Mouse (Mus musculus): ENCODE measurements around the gene Polr2j. TPM values are rescaled to one million over a fixed set of nuclear protein-coding genes. Genes with fewer than 3 reads are reported as not detected.
A peak's percentile ranks its signal among the peaks of the same experiment; 100 is the strongest.

The Polr2j gene
- polyA plus RNA-seq, 1 experiment from 2014 or later: 129 TPM

GRCm38 (mm10) chr5:136084891-136085651 is 31.4 kb upstream of the Polr2j start:
- no peaks in the 10 kb centered on the region for H3K36me3 ChIP-seq (replicated peaks)
- H3K27me3 ChIP-seq: peaks cover 42% of the 10 kb centered on the region
- peak overlapping the region; percentile 54; the same call in 1 of the 2 replicates for H3K4me3 ChIP-seq (replicated peaks)
- H3K9me3 ChIP-seq (replicated peaks): no peaks in the 10 kb centered on the region
- H3K27ac ChIP-seq (replicated peaks): no peak overlapping the region
- ATAC-seq (ENCODE audit: insufficient read depth): no peak
- H3K4me2 ChIP-seq: peak overlapping the region; percentile 85
- no peak overlapping the region for H3K9ac ChIP-seq
- peaks cover 29% of the 10 kb centered on the region for H3K4me1 ChIP-seq (replicated peaks)
- WGBS (ENCODE audit: insufficient replicate concordance): 29% methylated on average over 21 of the region's 21 CpGs

GRCm38 (mm10) chr5:136086290-136086689 is 30.1 kb upstream of the Polr2j start:
- Histone ChIP-seq H3K27ac (replicated peaks) (no peak overlapping the region), H3K4me1 (replicated peaks) (peaks cover 29% of the 10 kb centered on the region), H3K9ac (no peak overlapping the region), H3K36me3 (replicated peaks) (no peaks in the 10 kb centered on the region), H3K4me3 (replicated peaks) (no peak overlapping the region), H3K27me3 (peaks cover 42% of the 10 kb centered on the region), H3K4me2 (no peak overlapping the region), H3K9me3 (replicated peaks) (no peaks in the 10 kb centered on the region)
- ATAC-seq (ENCODE audit: insufficient read depth): no peak
- WGBS (ENCODE audit: insufficient replicate concordance): 63% methylated on average over 8 of the region's 8 CpGs

GRCm38 (mm10) chr5:136088821-136089575 is 27.4 kb upstream of the Polr2j start:
- Histone ChIP-seq H3K4me3 (replicated peaks) (no peak overlapping the region), H3K27me3 (peaks cover 36% of the 10 kb centered on the region), H3K36me3 (replicated peaks) (no peaks in the 10 kb centered on the region), H3K9ac (no peak overlapping the region), H3K27ac (replicated peaks) (no peak overlapping the region), H3K4me1 (replicated peaks) (peaks cover 20% of the 10 kb centered on the region), H3K4me2 (no peak overlapping the region), H3K9me3 (replicated peaks) (no peaks in the 10 kb centered on the region)
- WGBS (ENCODE audit: insufficient replicate concordance): 22% methylated on average over 14 of the region's 14 CpGs
- ATAC-seq (ENCODE audit: insufficient read depth): no peak

GRCm38 (mm10) chr5:136091927-136092326 is 24.5 kb upstream of the Polr2j start:
- no peaks in the 10 kb centered on the region for H3K9me3 ChIP-seq (replicated peaks)
- no peak overlapping the region for H3K4me3 ChIP-seq (replicated peaks)
- peaks cover 7% of the 10 kb centered on the region for H3K4me1 ChIP-seq (replicated peaks)
- H3K27ac ChIP-seq (replicated peaks): no peak overlapping the region
- WGBS (ENCODE audit: insufficient replicate concordance): 40% methylated on average over 5 of the region's 5 CpGs
- peaks cover 12% of the 10 kb centered on the region; the same call in 1 of the 2 replicates for H3K27me3 ChIP-seq
- H3K4me2 ChIP-seq: no peak overlapping the region
- no peak overlapping the region for H3K9ac ChIP-seq
- H3K36me3 ChIP-seq (replicated peaks): no peaks in the 10 kb centered on the region
- ATAC-seq (ENCODE audit: insufficient read depth): no peak

GRCm38 (mm10) chr5:136094249-136095010 is 22.0 kb upstream of the Polr2j start:
- no peak for ATAC-seq (ENCODE audit: insufficient read depth)

GRCm38 (mm10) chr5:136095089-136095488 is 21.3 kb upstream of the Polr2j start:
- Histone ChIP-seq H3K27me3 (0 out of 2 replicates have a peak, but pooled peaks cover 4% of the 10 kb centered on the region), H3K4me2 (no peak overlapping the region), H3K9me3 (replicated peaks) (no peaks in the 10 kb centered on the region), H3K9ac (no peak overlapping the region), H3K4me1 (replicated peaks) (no peaks in the 10 kb centered on the region), H3K36me3 (replicated peaks) (no peaks in the 10 kb centered on the region), H3K4me3 (replicated peaks) (no peak overlapping the region), H3K27ac (replicated peaks) (no peak overlapping the region)
- 48% methylated on average over 7 of the region's 7 CpGs for WGBS (ENCODE audit: insufficient replicate concordance)
- no peak for ATAC-seq (ENCODE audit: insufficient read depth)

More at GRCm38 (mm10) chr5:136094249-136095010, 22.0 kb upstream of the Polr2j start:
- H3K36me3 ChIP-seq (replicated peaks): no peaks in the 10 kb centered on the region
- no peak overlapping the region for H3K9ac ChIP-seq
- no peak overlapping the region for H3K27ac ChIP-seq (replicated peaks)
- no peaks in the 10 kb centered on the region for H3K4me1 ChIP-seq (replicated peaks)
- no peak overlapping the region for H3K4me3 ChIP-seq (replicated peaks)
- 25% methylated on average over 8 of the region's 8 CpGs for WGBS (ENCODE audit: insufficient replicate concordance)
- no peaks in the 10 kb centered on the region for H3K9me3 ChIP-seq (replicated peaks)
- 0 out of 2 replicates have a peak, but pooled peaks cover 4% of the 10 kb centered on the region for H3K27me3 ChIP-seq
- H3K4me2 ChIP-seq: no peak overlapping the region

GRCm38 (mm10) chr5:136098536-136098935 is 17.9 kb upstream of the Polr2j start:
- Histone ChIP-seq H3K9ac (no peak overlapping the region), H3K36me3 (replicated peaks) (no peaks in the 10 kb centered on the region), H3K4me1 (replicated peaks) (peaks cover 10% of the 10 kb centered on the region), H3K27ac (replicated peaks) (no peak overlapping the region), H3K9me3 (replicated peaks) (no peaks in the 10 kb centered on the region), H3K4me2 (no peak overlapping the region), H3K4me3 (replicated peaks) (no peak overlapping the region), H3K27me3 (peaks cover 5% of the 10 kb centered on the region; the same call in 1 of the 2 replicates)
- 72% methylated on average over 10 of the region's 10 CpGs for whole genome bisulfite sequencing (ENCODE audit: insufficient replicate concordance)
- ATAC-seq (ENCODE audit: insufficient read depth): no peak

- no peak overlapping the region for H3K27ac ChIP-seq (replicated peaks)
- peaks cover 10% of the 10 kb centered on the region for H3K4me1 ChIP-seq (replicated peaks)
- peaks cover 5% of the 10 kb centered on the region; the same call in 1 of the 2 replicates for H3K27me3 ChIP-seq
- H3K36me3 ChIP-seq (replicated peaks): no peaks in the 10 kb centered on the region
- H3K4me2 ChIP-seq: peak overlapping the region; percentile 73
- H3K9me3 ChIP-seq (replicated peaks): 0 out of 2 replicates have a peak, but pooled peaks cover 4% of the 10 kb centered on the region
- 5% methylated on average over 41 of the region's 41 CpGs for WGBS (ENCODE audit: insufficient replicate concordance)
- H3K9ac ChIP-seq: peak overlapping the region; percentile 37; the same call in 1 of the 2 replicates
- peak; percentile 60; the same call in 1 of the 2 replicates for ATAC-seq (ENCODE audit: insufficient read depth)
- peak overlapping the region; percentile 38 for H3K4me3 ChIP-seq (replicated peaks)
Observed at GRCm38 (mm10) chr5:136102099-136102820, 14.2 kb upstream of the Polr2j start.

GRCm38 (mm10) chr5:136104511-136104910 is 11.9 kb upstream of the Polr2j start:
- Histone ChIP-seq H3K9ac (no peak overlapping the region), H3K27me3 (peaks cover 5% of the 10 kb centered on the region; the same call in 1 of the 2 replicates), H3K27ac (replicated peaks) (no peak overlapping the region), H3K4me2 (no peak overlapping the region), H3K4me1 (replicated peaks) (peaks cover 15% of the 10 kb centered on the region), H3K9me3 (replicated peaks) (0 out of 2 replicates have a peak, but pooled peaks cover 4% of the 10 kb centered on the region), H3K36me3 (replicated peaks) (no peaks in the 10 kb centered on the region), H3K4me3 (replicated peaks) (no peak overlapping the region)
- WGBS (ENCODE audit: insufficient replicate concordance): 69% methylated on average over 5 of the region's 5 CpGs
- ATAC-seq (ENCODE audit: insufficient read depth): no peak

GRCm38 (mm10) chr5:136108486-136108885 is 7.9 kb upstream of the Polr2j start:
- ATAC-seq (ENCODE audit: insufficient read depth): no peak
- no peak overlapping the region for H3K27ac ChIP-seq (replicated peaks)
- 0 out of 2 replicates have a peak, but pooled peaks cover 4% of the 10 kb centered on the region for H3K9me3 ChIP-seq (replicated peaks)
- no peak overlapping the region for H3K9ac ChIP-seq
- WGBS (ENCODE audit: insufficient replicate concordance): 23% methylated on average over 2 of the region's 2 CpGs
- no peak overlapping the region for H3K4me3 ChIP-seq (replicated peaks)
- no peaks in the 10 kb centered on the region for H3K36me3 ChIP-seq (replicated peaks)
- no peak overlapping the region for H3K4me2 ChIP-seq
- H3K27me3 ChIP-seq: no peaks in the 10 kb centered on the region
- H3K4me1 ChIP-seq (replicated peaks): 0 out of 2 replicates have a peak, but pooled peaks cover 5% of the 10 kb centered on the region
